Mouse (Mus musculus): Measurements from ENCODE around the gene Pitx1. TPM values are rescaled to one million over a fixed set of nuclear protein-coding genes. Genes with fewer than 3 reads are reported as not detected.

The Pitx1 gene
- total and polyA plus RNA-seq, 2 experiments = not detected

DNA sequence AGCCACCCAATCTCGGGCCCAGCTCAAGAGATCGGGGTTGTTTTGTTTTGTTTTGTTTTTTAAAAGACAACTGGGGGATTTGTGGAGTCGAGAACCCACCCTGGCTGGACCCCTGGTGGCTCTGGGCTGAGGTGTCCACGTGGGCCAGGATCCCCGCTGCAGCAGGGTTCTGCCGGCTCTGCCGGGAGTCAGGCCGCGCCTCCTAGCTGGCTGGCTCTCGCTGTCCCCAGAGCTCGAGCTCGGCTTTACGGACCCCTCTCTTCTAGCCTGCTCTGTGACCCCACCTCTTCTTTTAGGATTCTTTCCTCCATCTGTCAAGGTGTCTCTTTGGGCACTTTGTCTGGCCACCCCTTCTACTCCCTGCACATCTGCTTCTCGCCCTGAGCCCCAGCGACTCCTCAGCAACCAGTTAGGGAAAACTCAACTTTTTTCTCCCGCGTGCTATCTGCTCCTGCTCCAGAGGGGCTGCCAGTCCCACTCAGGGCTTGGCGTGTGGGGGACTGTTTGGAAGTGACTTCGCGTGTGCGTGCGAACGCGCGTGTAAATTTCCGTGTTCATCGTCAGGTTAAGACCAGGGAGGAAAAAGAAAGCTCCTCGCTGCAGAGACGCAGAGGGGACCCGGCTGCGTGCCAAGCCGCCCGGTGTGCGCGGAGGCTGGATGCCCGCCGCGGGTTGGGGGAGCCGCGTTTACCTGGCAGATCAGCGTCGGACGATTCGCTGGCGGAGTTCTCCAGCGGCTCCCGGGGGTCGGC, 5.7 kb downstream of the Pitx1 start:
- TF ChIP-seq CTCF (IDR thresholded peaks at IDR 0.05; ENCODE audit: low read depth, low read length) = no peak
- no peak for TF ChIP-seq POLR2A (IDR thresholded peaks at IDR 0.05; ENCODE audit: extremely low read depth, insufficient read depth, low read length)
- Histone ChIP-seq H3K27me3 (ENCODE audit: control insufficient read depth, insufficient read depth, low read length) (peaks cover 57% of the 10 kb centered on the region), H3K4me3 (ENCODE audit: insufficient read depth, low read depth, low read length) (no peak overlapping the region), H3K36me3 (ENCODE audit: control insufficient read depth, insufficient read depth, low read length) (no peaks in the 10 kb centered on the region), H3K27ac (replicated peaks; ENCODE audit: insufficient read depth, low read depth, low read length) (no peak overlapping the region), H3K9ac (ENCODE audit: low read depth, low read length) (no peak overlapping the region), H3K4me1 (ENCODE audit: control insufficient read depth, insufficient read depth, low read length) (peaks cover 3% of the 10 kb centered on the region; the same call in 1 of the 2 replicates), H3K79me2 (ENCODE audit: control insufficient read depth, insufficient read depth, low read length) (no peaks in the 10 kb centered on the region)
- no peak for DNase-seq (ENCODE audit: extremely low read depth, low read depth, low spot score)
- WGBS = 4% methylated on average over 48 of the region's 48 CpGs

DNA sequence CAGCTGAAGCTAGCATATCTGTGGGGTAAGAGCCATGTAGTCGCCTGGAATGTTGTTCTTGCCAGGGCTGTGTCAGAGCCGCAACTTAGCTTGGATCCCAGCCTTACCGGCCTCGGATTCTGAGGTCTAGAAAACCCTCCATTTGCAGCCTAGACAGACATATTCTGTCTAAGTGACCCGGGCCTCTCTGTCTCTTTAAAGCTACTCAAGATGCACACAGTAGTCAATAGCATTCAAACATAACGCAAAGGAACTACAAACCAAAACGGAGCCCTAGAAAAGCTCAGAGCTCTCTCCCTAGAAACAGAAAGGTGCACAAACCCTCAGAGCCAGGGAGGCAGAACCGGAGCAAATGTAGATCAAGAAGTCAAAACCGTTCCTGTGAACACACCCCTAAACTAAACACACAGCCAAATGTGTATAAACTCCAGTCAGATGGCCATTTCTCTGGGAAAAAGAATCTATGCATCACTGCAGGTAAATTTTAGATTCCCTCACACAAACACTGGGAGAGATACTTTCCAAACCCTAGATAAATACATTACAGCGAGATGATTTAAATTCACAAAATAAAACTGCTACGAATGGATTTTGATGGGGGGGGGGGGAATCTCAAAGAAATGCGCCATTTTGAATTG, 6.9 kb downstream of the Pitx1 start:
- WGBS = 14% methylated on average over 12 of the region's 12 CpGs
- Histone ChIP-seq H3K27me3 (ENCODE audit: control insufficient read depth, insufficient read depth, low read length) (peaks cover 57% of the 10 kb centered on the region), H3K4me1 (ENCODE audit: control insufficient read depth, insufficient read depth, low read length) (peaks cover 3% of the 10 kb centered on the region; the same call in 1 of the 2 replicates), H3K79me2 (ENCODE audit: control insufficient read depth, insufficient read depth, low read length) (no peaks in the 10 kb centered on the region), H3K36me3 (ENCODE audit: control insufficient read depth, insufficient read depth, low read length) (no peaks in the 10 kb centered on the region), H3K4me3 (ENCODE audit: insufficient read depth, low read depth, low read length) (no peak overlapping the region), H3K27ac (replicated peaks; ENCODE audit: insufficient read depth, low read depth, low read length) (no peak overlapping the region), H3K9ac (ENCODE audit: low read depth, low read length) (no peak overlapping the region)
- TF ChIP-seq CTCF (IDR thresholded peaks at IDR 0.05; ENCODE audit: low read depth, low read length) = no peak
- no peak for TF ChIP-seq POLR2A (IDR thresholded peaks at IDR 0.05; ENCODE audit: extremely low read depth, insufficient read depth, low read length)
- DNase-seq (ENCODE audit: extremely low read depth, low read depth, low spot score) = no peak

DNA sequence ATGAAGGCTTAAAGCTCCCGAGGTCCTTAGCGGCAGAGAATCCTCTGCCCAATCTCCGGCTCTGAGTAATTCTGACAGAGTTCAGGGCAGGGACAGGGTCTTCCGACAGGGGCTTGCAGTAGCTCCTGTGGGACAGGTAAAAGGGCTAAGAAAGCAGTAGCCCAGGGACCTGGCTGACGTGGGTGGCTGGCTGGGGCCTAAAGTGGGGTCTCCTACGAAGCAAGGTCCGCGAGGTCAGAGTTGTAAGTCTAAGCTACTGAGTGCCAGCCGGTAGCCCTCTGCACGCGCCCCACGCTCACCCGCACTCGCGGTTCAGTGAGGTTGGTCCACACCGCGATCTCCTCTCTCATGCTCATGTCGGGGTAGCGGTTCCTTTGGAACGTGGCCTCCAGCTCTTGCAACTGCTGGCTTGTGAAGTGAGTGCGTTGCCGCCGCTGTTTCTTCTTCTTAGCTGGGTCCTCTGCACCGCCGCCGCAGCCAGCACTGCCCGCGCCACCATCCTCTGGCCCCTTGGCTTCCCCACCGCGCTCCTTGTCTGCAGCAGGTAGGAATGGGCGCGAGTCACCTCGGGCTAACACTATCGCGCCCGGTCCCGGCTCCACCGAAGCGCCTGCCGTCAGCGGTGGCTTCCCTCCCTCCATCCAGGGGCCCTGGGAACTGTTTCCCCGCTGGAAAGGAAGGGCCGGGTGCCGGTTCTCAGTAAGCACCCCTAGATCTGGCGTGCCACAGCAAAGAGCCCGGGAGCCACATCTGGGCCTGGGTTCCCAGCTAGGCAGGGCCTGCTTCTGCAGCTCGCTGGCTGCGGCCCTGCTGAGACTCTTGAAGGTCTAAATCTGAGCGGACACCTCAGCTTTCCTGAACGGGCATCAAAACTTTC, 7.6 kb downstream of the Pitx1 start:
- no peaks in the 10 kb centered on the region for H3K79me2 ChIP-seq (ENCODE audit: control insufficient read depth, insufficient read depth, low read length)
- WGBS = 3% methylated on average over 50 of the region's 50 CpGs
- peaks cover 58% of the 10 kb centered on the region for H3K27me3 ChIP-seq (ENCODE audit: control insufficient read depth, insufficient read depth, low read length)
- no peak for DNase-seq (ENCODE audit: extremely low read depth, low read depth, low spot score)
- no peak overlapping the region for H3K9ac ChIP-seq (ENCODE audit: low read depth, low read length)
- no peak overlapping the region for H3K4me3 ChIP-seq (ENCODE audit: insufficient read depth, low read depth, low read length)
- TF ChIP-seq POLR2A (IDR thresholded peaks at IDR 0.05; ENCODE audit: extremely low read depth, insufficient read depth, low read length) (no peak), CTCF (IDR thresholded peaks at IDR 0.05; ENCODE audit: low read depth, low read length) (no peak)
- no peaks in the 10 kb centered on the region for H3K36me3 ChIP-seq (ENCODE audit: control insufficient read depth, insufficient read depth, low read length)
- H3K27ac ChIP-seq (replicated peaks; ENCODE audit: insufficient read depth, low read depth, low read length) = no peak overlapping the region
- peaks cover 3% of the 10 kb centered on the region; the same call in 1 of the 2 replicates for H3K4me1 ChIP-seq (ENCODE audit: control insufficient read depth, insufficient read depth, low read length)

DNA sequence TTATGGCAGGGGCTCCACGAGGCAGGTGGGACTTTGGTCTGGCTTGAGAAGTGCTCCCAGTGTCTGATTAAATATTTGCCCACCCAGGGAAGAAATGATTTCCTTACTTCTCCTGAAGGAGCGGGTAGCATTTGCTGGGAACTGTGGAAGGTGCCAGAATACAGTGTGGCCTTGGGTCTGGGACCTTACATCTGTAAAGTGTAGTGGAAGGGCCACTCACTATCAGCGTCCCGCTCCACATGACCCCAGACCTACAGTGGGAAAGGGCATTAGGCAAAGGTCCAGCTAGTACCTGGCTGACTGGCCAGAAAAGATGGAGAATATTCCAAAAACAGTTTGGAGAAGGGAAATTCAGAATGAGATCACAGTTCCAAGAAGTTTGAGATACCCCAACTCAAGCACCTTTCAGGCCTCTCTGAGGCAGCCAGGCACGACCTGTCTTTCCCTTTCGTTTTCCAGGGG, 8.3 kb downstream of the Pitx1 start:
- Histone ChIP-seq H3K9ac (ENCODE audit: low read depth, low read length) (no peak overlapping the region), H3K79me2 (ENCODE audit: control insufficient read depth, insufficient read depth, low read length) (no peaks in the 10 kb centered on the region), H3K27ac (replicated peaks; ENCODE audit: insufficient read depth, low read depth, low read length) (no peak overlapping the region), H3K4me1 (ENCODE audit: control insufficient read depth, insufficient read depth, low read length) (peaks cover 3% of the 10 kb centered on the region; the same call in 1 of the 2 replicates), H3K27me3 (ENCODE audit: control insufficient read depth, insufficient read depth, low read length) (peaks cover 53% of the 10 kb centered on the region), H3K36me3 (ENCODE audit: control insufficient read depth, insufficient read depth, low read length) (no peaks in the 10 kb centered on the region), H3K4me3 (ENCODE audit: insufficient read depth, low read depth, low read length) (no peak overlapping the region)
- TF ChIP-seq CTCF (IDR thresholded peaks at IDR 0.05; ENCODE audit: low read depth, low read length) (no peak), POLR2A (IDR thresholded peaks at IDR 0.05; ENCODE audit: extremely low read depth, insufficient read depth, low read length) (no peak)
- DNase-seq (ENCODE audit: extremely low read depth, low read depth, low spot score) = peak; percentile 12
- 4% methylated on average over 6 of the region's 6 CpGs for WGBS

DNA sequence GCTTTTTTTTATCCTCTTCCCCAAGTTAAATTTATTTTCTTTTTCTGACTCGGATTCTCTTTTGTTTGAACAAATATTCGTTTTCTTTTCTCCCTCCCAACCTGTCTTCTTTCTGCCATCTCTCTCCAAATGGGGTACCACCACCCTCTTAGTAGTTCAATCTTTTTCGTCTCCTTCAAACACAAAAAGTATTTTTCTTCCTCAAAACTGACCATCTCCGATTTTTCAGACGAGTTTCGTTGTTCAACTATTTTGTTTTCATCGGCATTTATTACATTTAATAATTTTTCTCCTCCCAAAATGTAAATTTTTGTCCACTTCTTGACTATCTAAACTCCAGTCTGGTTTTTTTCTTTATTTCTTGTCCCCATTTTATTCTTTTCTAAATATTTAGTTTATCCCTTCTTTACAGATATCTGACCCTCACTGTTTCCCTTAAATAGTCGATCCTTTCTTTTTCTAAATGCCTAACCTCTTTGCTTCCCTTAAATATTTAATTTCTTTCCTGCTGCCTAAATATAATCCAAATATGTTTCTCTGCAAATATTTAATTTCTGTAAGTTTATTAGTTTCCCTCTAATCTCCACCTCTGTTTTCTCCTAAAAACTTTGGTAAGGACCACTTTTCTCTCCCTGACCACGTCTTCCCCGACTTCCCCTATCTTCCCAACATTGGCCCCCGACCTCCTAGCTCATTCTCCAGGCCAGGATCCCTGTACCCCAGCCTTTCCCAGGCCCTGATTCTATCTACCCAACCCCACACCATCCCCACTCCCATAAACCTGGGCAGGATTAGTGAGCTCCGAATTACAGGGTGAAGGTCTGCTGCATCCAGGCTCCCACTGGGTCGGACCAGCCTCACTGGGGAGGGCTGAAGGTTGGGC, 9.0 kb downstream of the Pitx1 start:
- Histone ChIP-seq H3K9ac (ENCODE audit: low read depth, low read length) (no peak overlapping the region), H3K36me3 (ENCODE audit: control insufficient read depth, insufficient read depth, low read length) (no peaks in the 10 kb centered on the region), H3K4me1 (ENCODE audit: control insufficient read depth, insufficient read depth, low read length) (peaks cover 3% of the 10 kb centered on the region; the same call in 1 of the 2 replicates), H3K79me2 (ENCODE audit: control insufficient read depth, insufficient read depth, low read length) (no peaks in the 10 kb centered on the region), H3K4me3 (ENCODE audit: insufficient read depth, low read depth, low read length) (no peak overlapping the region), H3K27me3 (ENCODE audit: control insufficient read depth, insufficient read depth, low read length) (peaks cover 53% of the 10 kb centered on the region), H3K27ac (replicated peaks; ENCODE audit: insufficient read depth, low read depth, low read length) (no peak overlapping the region)
- DNase-seq (ENCODE audit: extremely low read depth, low read depth, low spot score) = peak; percentile 5
- TF ChIP-seq CTCF (IDR thresholded peaks at IDR 0.05; ENCODE audit: low read depth, low read length) (no peak), POLR2A (IDR thresholded peaks at IDR 0.05; ENCODE audit: extremely low read depth, insufficient read depth, low read length) (no peak)
- 6% methylated on average over 13 of the region's 13 CpGs for WGBS
